ENCODE assay signal across 17 mouse cellular contexts in genomic region chr1:194952891-194953290, GRCm38 (mm10). TPM values are rescaled to one million over a fixed set of nuclear protein-coding genes. Genes with fewer than 3 reads are reported as not detected.
A peak's percentile ranks its signal among the peaks of the same experiment; 100 is the strongest.
DNase-seq lines count a peak whose midpoint lies in the region; ATAC-seq and TF ChIP-seq lines count a peak whose summit lies in the region.
"Had no signal": no experiment of that assay in that cellular context is flagged by ENCODE, and none has a peak within 500 bp of the region (broad histone marks: within the 10 kb centered on the region; RNA-seq: fewer than 3 reads in every experiment).

No protein-coding gene starts in this region.

- H3K27ac ChIP-seq in heart, adult 2 months, result no peak overlapping the region; the same call in 1 of the 2 replicates
- no peak overlapping the region for H3K27ac ChIP-seq in liver, postnatal 0 days (ENCODE audit: low read depth)
- H3K27ac ChIP-seq: forebrain, embryonic 13.5 days; liver, embryonic 13.5 days; midbrain, embryonic 15.5 days had no signal

- H3K9me3 ChIP-seq in liver, postnatal 0 days (ENCODE audit: low read length), result no peaks in the 10 kb centered on the region
- H3K9me3 ChIP-seq: forebrain, embryonic 13.5 days; heart, embryonic 12.5 days; liver, embryonic 13.5 days; midbrain, embryonic 15.5 days had no signal

- intact Hi-C loops in heart, adult 2 months (cut with DNase I), result loop anchor here (10.0 kb wide), 1 partner anchor 328 kb away; no protein-coding TSS in a partner anchor

- WGBS in heart, adult 2 months, result 70% methylated on average over 1 of the region's 1 CpGs
- 84% methylated on average over 1 of the region's 1 CpGs for WGBS in liver, postnatal 0 days (ENCODE audit: insufficient replicate concordance)

- TF ChIP-seq POLR2A in heart, adult 2 months (IDR thresholded peaks at IDR 0.05; ENCODE audit: insufficient read depth, low read depth, low read length), result no peak

- no peak for DNase-seq in heart, adult 2 months
- DNase-seq in heart, adult 8-10 months (ENCODE audit: low spot score), result no peak
- DNase-seq in liver, postnatal 0 days, result no peak
- DNase-seq in liver, result no peak
- DNase-seq in ES-CJ7 (ENCODE audit: low read depth, low spot score), result peak; percentile 38
- DNase-seq in right cerebral cortex, adult 2 months (ENCODE audit: low spot score in 2 of 2), result no peak
- DNase-seq: adrenal gland, adult 8-10 months; cerebellum, adult 2 months; heart, postnatal 4 days; left cerebral cortex, postnatal 4 days; liver, embryonic 13.5 days; thymus, adult 2 months had no signal

- no peak for TF ChIP-seq EP300 in heart, adult 2 months (IDR thresholded peaks at IDR 0.05; ENCODE audit: insufficient read depth, low read depth, low read length)
- TF ChIP-seq EP300 in liver, postnatal 0 days (IDR thresholded peaks at IDR 0.05; ENCODE audit: low read depth), result no peak

- no peaks in the 10 kb centered on the region for H3K27me3 ChIP-seq in heart, adult 2 months (ENCODE audit: control insufficient read depth, insufficient read depth, low read length)
- H3K27me3 ChIP-seq in liver, postnatal 0 days (ENCODE audit: insufficient read depth, low read length), result no peaks in the 10 kb centered on the region
- H3K27me3 ChIP-seq: forebrain, embryonic 13.5 days; heart, embryonic 12.5 days; liver, embryonic 13.5 days; midbrain, embryonic 15.5 days had no signal

- no peak overlapping the region for H3K4me2 ChIP-seq in liver, postnatal 0 days (ENCODE audit: low read depth, low read length)
- H3K4me2 ChIP-seq: forebrain, embryonic 13.5 days; heart, embryonic 12.5 days; liver, embryonic 13.5 days; midbrain, embryonic 15.5 days had no signal

- no peak overlapping the region for H3K4me3 ChIP-seq in heart, adult 2 months
- no peak overlapping the region for H3K4me3 ChIP-seq in liver, postnatal 0 days (ENCODE audit: low read depth, low read length)
- H3K4me3 ChIP-seq: forebrain, embryonic 13.5 days; heart, embryonic 12.5 days; liver, embryonic 13.5 days; midbrain, embryonic 15.5 days had no signal

- TF ChIP-seq CTCF in heart, adult 2 months (IDR thresholded peaks at IDR 0.05), result peak; percentile 66
- peak; percentile 50 for TF ChIP-seq CTCF in liver, postnatal 0 days (IDR thresholded peaks at IDR 0.05; ENCODE audit: low read depth)

- peaks cover 13% of the 10 kb centered on the region for H3K4me1 ChIP-seq in heart, adult 2 months (ENCODE audit: control insufficient read depth, insufficient read depth, low read length)
- no peaks in the 10 kb centered on the region for H3K4me1 ChIP-seq in liver, postnatal 0 days (ENCODE audit: insufficient read depth)
- H3K4me1 ChIP-seq: forebrain, embryonic 13.5 days; midbrain, embryonic 15.5 days had no signal

- H3K9ac ChIP-seq in heart, adult 2 months (ENCODE audit: low read depth, low read length), result no peak overlapping the region
- H3K9ac ChIP-seq in liver, postnatal 0 days (replicated peaks), result no peak overlapping the region
- H3K9ac ChIP-seq: forebrain, embryonic 13.5 days; heart, embryonic 12.5 days; liver, embryonic 13.5 days; midbrain, embryonic 15.5 days had no signal

- no peak for ATAC-seq in liver, postnatal 0 days
- peak; percentile 37 for ATAC-seq in granulocyte monocyte progenitor cell, adult 5-6 weeks (replicated peaks; ENCODE audit: poor library complexity, severe bottlenecking)
- ATAC-seq: CD4-positive, CD25-positive, alpha-beta regulatory T cell, adult 4 months; forebrain, embryonic 13.5 days; midbrain, embryonic 15.5 days had no signal

- peaks cover 34% of the 10 kb centered on the region for H3K36me3 ChIP-seq in heart, adult 2 months (ENCODE audit: control insufficient read depth, insufficient read depth, low read length)
- no peaks in the 10 kb centered on the region for H3K36me3 ChIP-seq in liver, postnatal 0 days (replicated peaks; ENCODE audit: insufficient read depth, low read length)
- H3K36me3 ChIP-seq: liver, embryonic 13.5 days; midbrain, embryonic 15.5 days had no signal

- no peaks in the 10 kb centered on the region for H3K79me2 ChIP-seq in heart, adult 2 months (replicated peaks; ENCODE audit: control insufficient read depth, insufficient read depth, low read length)

RNA-seq across cellular contexts. Expression of gene Cd34, which starts 14.3 kb away (rescaled TPM):
- total RNA-seq in heart, adult 2 months (2021), result 10 to 100 TPM; 73.6 to 92.6 TPM
- 86.5 and 172 TPM in 2 replicates for polyA plus RNA-seq in heart, adult 2 months (2012; rRNA removed)
- total RNA-seq in heart, adult 8-10 months (2022), result 10 to 100 TPM; 70.6 to 81.5 (median 80.7) TPM
- polyA plus RNA-seq in liver, postnatal 0 days (2015; fragmentation: Nextera tagmentation; extraction: Ambion mirVana), result 6.4 and 6.5 TPM in 2 replicates
- 225 and 231 TPM in 2 replicates for total RNA-seq in granulocyte monocyte progenitor cell, adult 5-6 weeks (2014; fragmentation: Nextera tagmentation)
- 260 and 264 TPM in 2 replicates for total RNA-seq in granulocyte monocyte progenitor cell, adult 5-6 weeks (2017)
